Mouse (Mus musculus) liver, adult 2 months (tissue): ENCODE measurements around the gene Aspa.

Experiments
- CTCF ChIP-seq: fragments of 200-500 bp; IDR thresholded peaks from 2 replicates; pipeline ENCODE4 v1.5.1; 2011; ENCODE audit warnings: low read depth, low read length, control low read depth
- POLR2A ChIP-seq: fragments of 200-500 bp; IDR thresholded peaks from 2 replicates; pipeline ENCODE4 v1.6.1; 2011; ENCODE audit warnings: low read length, control low read depth; ENCODE audit not compliant: insufficient read depth; ENCODE audit errors: extremely low read depth

- no peak for TF ChIP-seq CTCF
- TF ChIP-seq POLR2A: no peak
Observed at GRCm38 (mm10) chr11:73267267-73267666, 62.1 kb downstream of the Aspa start, which contains the start of gene Trpv3.
